Mouse (Mus musculus): Measurements from ENCODE around the gene Icosl. TPM values are rescaled to one million over a fixed set of nuclear protein-coding genes. Genes with fewer than 3 reads are reported as not detected.
"Not testable (repeated sequence)": the region's sequence is repeated elsewhere in the genome, so short reads cannot be mapped to it uniquely, and the experiment has no call there.

Gene Icosl
- polyA plus RNA-seq, 1 experiment: 0.01 TPM

DNA sequence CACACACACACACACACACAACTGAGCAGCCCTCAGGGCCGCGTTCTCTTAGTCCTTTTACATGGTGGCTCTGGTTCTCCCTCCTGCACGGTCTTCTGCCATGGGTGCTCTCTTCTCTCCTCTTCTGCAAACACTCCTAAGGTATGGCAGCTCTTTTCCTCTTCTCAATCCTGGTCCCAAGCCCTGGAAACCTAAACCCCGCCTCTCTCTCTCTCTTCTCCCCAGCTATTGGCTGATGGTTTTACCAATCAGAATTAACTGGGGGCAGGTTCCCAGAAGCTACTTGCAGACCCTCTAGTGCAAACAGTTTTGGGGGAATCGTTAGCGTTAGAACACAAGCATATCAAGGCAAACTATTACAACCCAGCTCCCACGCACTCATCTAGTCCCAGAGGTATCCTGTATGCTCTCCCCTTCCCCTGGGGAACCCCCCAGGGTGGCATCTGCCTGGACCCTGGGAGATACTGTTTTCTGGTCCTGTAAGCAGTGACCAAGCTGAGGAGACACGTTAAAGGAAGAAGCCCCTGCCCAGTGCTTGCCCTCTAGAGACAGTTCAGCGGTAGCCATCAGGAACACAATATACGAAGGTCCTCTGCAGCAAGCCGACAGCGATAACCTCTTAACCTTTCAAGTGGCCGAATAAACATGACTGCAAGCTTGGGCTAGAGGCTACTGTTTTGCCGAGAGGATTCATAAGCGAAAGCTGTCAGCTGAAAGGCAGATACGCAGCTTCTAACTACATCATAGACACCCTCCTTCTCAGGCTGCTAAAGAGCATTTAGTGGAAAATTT lies 32.1 kb downstream of the Icosl start:
- H3K4me3 ChIP-seq (replicated peaks): no peak overlapping the region
- H3K27me3 ChIP-seq (ENCODE audit: control insufficient read depth): no peaks in the 10 kb centered on the region
- H3K4me1 ChIP-seq (ENCODE audit: control insufficient read depth): no peaks in the 10 kb centered on the region
- H3K36me3 ChIP-seq (ENCODE audit: control insufficient read depth): no peaks in the 10 kb centered on the region
- TF ChIP-seq GATA1 (IDR thresholded peaks at IDR 0.05; ENCODE audit: low read length) (no peak), TAL1 (IDR thresholded peaks at IDR 0.05; ENCODE audit: low read length) (no peak)
- H3K9me3 ChIP-seq (ENCODE audit: control insufficient read depth, low read length): peaks cover 8% of the 10 kb centered on the region

DNA sequence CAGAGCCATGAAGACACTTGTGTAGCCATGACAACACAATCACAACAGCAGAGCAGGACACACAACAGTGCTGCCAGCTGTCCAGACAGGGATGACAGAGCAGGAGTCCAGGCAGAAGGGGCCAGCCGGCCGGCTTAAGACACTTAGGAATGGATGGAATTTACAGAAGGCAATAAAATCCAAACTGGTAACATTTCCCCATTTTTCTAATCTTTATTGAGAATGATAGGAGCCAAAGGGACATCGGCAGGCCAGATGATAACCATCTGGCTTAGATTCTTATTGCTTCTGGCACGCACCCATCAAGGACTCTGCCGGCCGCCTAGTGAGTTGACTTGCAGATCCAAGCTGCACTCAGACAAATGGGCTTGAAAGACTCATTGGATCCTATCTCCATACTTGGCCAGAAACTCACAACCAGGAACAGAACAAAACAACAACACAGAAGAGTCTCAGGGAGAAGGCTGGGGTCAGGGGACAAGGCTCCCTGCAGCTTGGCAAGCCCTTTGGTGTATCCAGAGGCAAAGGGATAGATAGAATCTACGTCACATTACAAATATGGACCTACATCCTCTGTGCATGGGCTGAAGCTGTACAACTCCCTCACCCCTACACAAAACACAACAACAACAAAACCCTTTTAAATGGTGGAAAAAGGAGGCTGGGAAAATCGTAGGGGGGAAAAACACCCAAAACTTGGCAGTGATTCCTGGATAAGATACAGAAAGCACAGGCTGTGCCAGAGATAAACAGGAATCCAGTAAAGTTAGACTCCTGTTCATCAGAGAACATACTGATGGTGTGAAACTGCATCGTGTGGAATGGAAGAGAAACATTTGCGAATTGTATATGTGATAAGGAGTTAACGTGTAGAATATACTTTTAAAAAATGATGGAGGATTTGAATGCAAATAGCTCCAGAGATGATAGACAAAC lies 35.7 kb downstream of the Icosl start:
- TF ChIP-seq TAL1 (IDR thresholded peaks at IDR 0.05; ENCODE audit: low read length) (no peak), GATA1 (IDR thresholded peaks at IDR 0.05; ENCODE audit: low read length) (no peak)
- no peaks in the 10 kb centered on the region for H3K27me3 ChIP-seq (ENCODE audit: control insufficient read depth)
- H3K36me3 ChIP-seq (ENCODE audit: control insufficient read depth): no peaks in the 10 kb centered on the region
- H3K4me3 ChIP-seq (replicated peaks): no peak overlapping the region
- peaks cover under 1% of the 10 kb centered on the region; the same call in 1 of the 2 replicates for H3K9me3 ChIP-seq (ENCODE audit: control insufficient read depth, low read length)
- H3K4me1 ChIP-seq (ENCODE audit: control insufficient read depth): no peaks in the 10 kb centered on the region

DNA sequence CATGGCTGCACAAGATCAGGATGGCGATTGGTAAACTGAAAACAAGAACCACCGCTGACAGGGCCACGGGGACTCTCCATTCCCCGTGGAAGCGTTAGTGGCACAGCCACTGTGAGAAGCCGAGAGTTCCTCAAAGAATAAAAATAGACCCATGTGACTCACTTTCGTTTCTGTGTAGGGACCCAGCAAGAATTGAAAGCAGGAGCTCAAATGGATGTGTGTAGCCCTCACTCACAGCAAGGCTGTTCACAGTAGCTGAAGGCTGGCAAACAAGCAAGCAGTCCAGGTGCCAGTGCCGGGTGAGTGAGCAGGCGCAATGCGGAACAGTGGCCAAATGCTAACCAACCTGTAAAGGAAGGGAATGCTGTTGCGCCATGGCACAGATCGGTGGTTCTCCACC lies 36.4 kb downstream of the Icosl start:
- no peaks in the 10 kb centered on the region for H3K36me3 ChIP-seq (ENCODE audit: control insufficient read depth)
- H3K27me3 ChIP-seq (ENCODE audit: control insufficient read depth): no peaks in the 10 kb centered on the region
- no peaks in the 10 kb centered on the region for H3K4me1 ChIP-seq (ENCODE audit: control insufficient read depth)

DNA sequence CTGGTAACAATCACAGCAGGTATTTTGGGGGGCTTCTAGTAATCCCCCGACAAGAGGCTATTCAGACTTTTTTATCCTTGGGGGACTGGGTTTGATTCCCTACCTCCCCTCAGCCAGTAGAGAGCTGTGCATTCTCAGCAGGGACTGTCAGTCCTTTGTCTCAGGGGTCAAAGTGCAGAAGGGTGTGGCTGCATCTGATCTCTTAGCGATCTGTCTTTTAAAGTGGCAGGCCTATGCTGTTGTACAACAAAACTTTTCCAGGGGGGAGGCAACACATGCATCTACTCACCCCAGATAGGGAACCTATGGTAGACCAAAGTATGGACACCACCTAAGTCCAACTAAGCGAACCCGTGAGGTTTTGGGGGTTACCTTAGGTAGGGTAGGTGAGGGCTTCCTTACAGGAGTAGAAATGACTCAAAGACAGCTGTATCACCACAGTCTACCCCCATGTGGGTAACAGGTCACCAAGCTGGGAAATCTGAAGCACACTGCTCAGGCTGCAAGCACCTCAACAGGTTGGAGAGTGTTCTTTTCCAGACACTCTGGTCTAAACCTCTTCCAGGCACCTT lies 45.5 kb downstream of the Icosl start:
- Histone ChIP-seq H3K4me3 (replicated peaks) (no peak overlapping the region), H3K27me3 (ENCODE audit: control insufficient read depth) (no peaks in the 10 kb centered on the region), H3K36me3 (ENCODE audit: control insufficient read depth) (no peaks in the 10 kb centered on the region), H3K9me3 (ENCODE audit: control insufficient read depth, low read length) (no peaks in the 10 kb centered on the region), H3K4me1 (ENCODE audit: control insufficient read depth) (no peaks in the 10 kb centered on the region)
- TF ChIP-seq GATA1 (IDR thresholded peaks at IDR 0.05; ENCODE audit: low read length) (no peak), TAL1 (IDR thresholded peaks at IDR 0.05; ENCODE audit: low read length) (no peak)

More for the DNA sequence above, 36.4 kb downstream of the Icosl start:
- H3K9me3 ChIP-seq (ENCODE audit: control insufficient read depth, low read length): no peaks in the 10 kb centered on the region
- no peak overlapping the region for H3K4me3 ChIP-seq (replicated peaks)
- no peak for TF ChIP-seq GATA1 (IDR thresholded peaks at IDR 0.05; ENCODE audit: low read length)
- TF ChIP-seq TAL1 (IDR thresholded peaks at IDR 0.05; ENCODE audit: low read length): no peak

DNA sequence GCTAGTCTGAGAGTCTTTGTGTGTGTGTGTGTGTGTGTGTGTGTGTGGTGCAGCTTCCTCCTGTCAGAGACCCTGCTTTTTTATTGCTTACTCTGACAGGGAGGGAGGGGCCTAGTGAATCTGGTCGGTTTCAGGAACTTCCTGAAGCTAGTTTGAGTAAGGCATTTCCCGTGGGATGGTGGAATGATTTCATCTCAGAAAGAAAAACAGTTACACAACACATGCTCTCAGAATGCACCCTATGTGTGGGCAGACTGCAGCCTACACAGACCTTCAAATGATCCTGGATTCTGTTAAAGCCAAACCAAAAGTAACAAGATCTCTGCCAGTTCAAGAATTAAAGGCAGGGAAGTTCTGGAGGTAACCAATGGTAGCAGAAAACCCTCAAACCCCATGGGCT lies 46.1 kb downstream of the Icosl start:
- no peaks in the 10 kb centered on the region for H3K4me1 ChIP-seq (ENCODE audit: control insufficient read depth)
- H3K36me3 ChIP-seq (ENCODE audit: control insufficient read depth): no peaks in the 10 kb centered on the region
- no peaks in the 10 kb centered on the region for H3K27me3 ChIP-seq (ENCODE audit: control insufficient read depth)
- H3K4me3 ChIP-seq (replicated peaks): no peak overlapping the region
- no peaks in the 10 kb centered on the region for H3K9me3 ChIP-seq (ENCODE audit: control insufficient read depth, low read length)
- no peak for TF ChIP-seq GATA1 (IDR thresholded peaks at IDR 0.05; ENCODE audit: low read length)
- no peak for TF ChIP-seq TAL1 (IDR thresholded peaks at IDR 0.05; ENCODE audit: low read length)

DNA sequence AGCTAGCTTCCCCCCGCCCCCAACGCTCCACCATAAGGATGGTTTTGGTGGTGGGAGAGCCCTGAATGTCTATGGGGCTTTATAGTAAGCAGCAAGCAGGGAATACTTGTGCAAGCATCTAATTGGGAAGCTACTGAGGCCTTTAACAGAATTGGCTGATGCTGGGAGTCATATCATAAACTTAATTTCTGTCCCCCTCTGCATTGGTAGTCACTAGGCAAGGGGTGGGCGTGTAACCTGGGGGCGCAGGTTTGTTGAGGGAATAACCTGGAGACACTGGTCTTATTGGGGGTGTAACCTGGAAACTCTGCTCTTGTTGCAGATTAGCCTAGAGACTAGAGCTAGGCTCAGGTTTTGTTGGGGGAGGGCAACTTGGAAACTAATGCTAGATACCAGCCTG lies 50.3 kb downstream of the Icosl start:
- no peak for TF ChIP-seq GATA1 (IDR thresholded peaks at IDR 0.05; ENCODE audit: low read length)
- H3K4me3 ChIP-seq (replicated peaks): no peak overlapping the region
- no peaks in the 10 kb centered on the region for H3K36me3 ChIP-seq (ENCODE audit: control insufficient read depth)
- no peaks in the 10 kb centered on the region for H3K9me3 ChIP-seq (ENCODE audit: control insufficient read depth, low read length)
- H3K4me1 ChIP-seq (ENCODE audit: control insufficient read depth): no peaks in the 10 kb centered on the region
- no peaks in the 10 kb centered on the region for H3K27me3 ChIP-seq (ENCODE audit: control insufficient read depth)

DNA sequence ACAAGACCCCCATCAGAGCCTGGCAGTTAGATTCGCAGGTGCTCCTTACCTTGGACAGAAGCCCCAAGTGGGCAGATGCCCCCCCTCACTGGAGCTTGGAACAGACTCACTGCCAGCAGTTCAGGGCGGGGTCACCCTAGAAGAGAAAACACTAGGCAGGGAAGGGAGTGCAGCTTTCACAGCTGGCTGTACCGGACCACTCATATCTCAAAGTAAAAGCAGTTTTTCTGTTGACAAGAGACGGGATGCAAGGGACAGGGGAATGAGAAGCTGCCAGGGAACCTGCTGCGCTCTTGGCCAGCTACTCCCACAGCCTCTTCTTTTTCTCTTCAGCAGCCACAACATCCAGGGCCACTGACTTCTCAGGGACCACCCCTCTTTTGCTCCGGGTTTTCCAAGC lies 55.0 kb downstream of the Icosl start:
- H3K4me3 ChIP-seq (replicated peaks); H3K4me1 ChIP-seq (ENCODE audit: control insufficient read depth); H3K36me3 ChIP-seq (ENCODE audit: control insufficient read depth); H3K9me3 ChIP-seq (ENCODE audit: control insufficient read depth, low read length); H3K27me3 ChIP-seq (ENCODE audit: control insufficient read depth): not testable (repeated sequence)

DNA sequence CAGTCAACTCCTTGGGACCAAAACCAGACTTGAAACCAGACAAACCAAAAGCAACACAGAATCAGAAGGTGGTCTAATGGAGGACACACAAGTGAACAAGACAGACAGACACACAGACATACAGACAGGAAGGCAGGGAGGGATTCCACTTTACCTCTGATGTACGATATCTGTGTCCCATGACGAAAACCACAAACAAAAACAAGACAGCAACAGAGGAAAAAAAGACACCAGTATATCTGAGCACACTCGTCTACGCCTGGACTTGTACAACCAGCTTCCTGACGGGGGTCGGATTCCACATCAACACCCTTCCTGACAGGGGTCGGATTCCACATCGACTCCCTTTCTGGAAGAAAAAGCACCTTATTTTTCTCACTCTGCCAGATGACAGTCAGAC lies 56.0 kb downstream of the Icosl start:
- not testable (repeated sequence) for H3K4me1 ChIP-seq (ENCODE audit: control insufficient read depth); H3K4me3 ChIP-seq (replicated peaks); H3K27me3 ChIP-seq (ENCODE audit: control insufficient read depth); H3K9me3 ChIP-seq (ENCODE audit: control insufficient read depth, low read length); H3K36me3 ChIP-seq (ENCODE audit: control insufficient read depth)

DNA sequence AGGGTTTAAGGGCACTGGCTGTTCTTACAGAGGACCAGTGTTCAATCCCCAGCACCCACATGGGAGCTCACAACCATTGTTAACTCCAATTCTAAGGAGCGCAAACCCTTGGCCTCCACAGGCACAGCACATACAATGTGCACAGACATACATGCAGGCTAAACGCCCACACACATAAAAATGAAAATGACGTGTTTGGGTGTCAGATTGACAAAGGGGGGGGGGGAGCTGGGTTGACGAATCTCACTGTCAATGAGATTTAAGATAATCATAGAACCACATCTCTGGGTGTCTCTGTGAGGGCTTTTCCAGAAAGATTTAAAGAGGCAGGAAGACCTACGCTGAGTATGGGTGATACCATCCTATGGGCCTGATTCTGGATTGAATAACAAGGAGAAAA lies 57.2 kb downstream of the Icosl start:
- Histone ChIP-seq H3K9me3 (ENCODE audit: control insufficient read depth, low read length) (no peaks in the 10 kb centered on the region), H3K27me3 (ENCODE audit: control insufficient read depth) (no peaks in the 10 kb centered on the region), H3K4me1 (ENCODE audit: control insufficient read depth) (no peaks in the 10 kb centered on the region), H3K4me3 (replicated peaks) (no peak overlapping the region), H3K36me3 (ENCODE audit: control insufficient read depth) (no peaks in the 10 kb centered on the region)
- TF ChIP-seq TAL1 (IDR thresholded peaks at IDR 0.05; ENCODE audit: low read length) (no peak), GATA1 (IDR thresholded peaks at IDR 0.05; ENCODE audit: low read length) (no peak)

Measured in erythroblast, embryonic 14.5 days (primary cell).